Mouse (Mus musculus) activated CD4-positive, CD25-positive, alpha-beta regulatory T cell, adult 4 months (primary cell): Measurements from ENCODE around the gene Nav3. TPM values are rescaled to one million over a fixed set of nuclear protein-coding genes. Genes with fewer than 3 reads are reported as not detected.

ENCODE experiments used
- ATAC-seq: one replicate; pipeline ENCODE4 v1.8.0; 2017
- polyA plus RNA-seq, 2 experiments: library from polyadenylated mRNA; unstranded; fragments of 100-300 nt; shearing (Covaris generic); gene quantifications; one replicate each; pipeline ENCODE4 v1.2.1; 2017

Nav3 gene
- polyA plus RNA-seq, 2 experiments from 2014 or later = 0.36 TPM; not detected in 1

DNA sequence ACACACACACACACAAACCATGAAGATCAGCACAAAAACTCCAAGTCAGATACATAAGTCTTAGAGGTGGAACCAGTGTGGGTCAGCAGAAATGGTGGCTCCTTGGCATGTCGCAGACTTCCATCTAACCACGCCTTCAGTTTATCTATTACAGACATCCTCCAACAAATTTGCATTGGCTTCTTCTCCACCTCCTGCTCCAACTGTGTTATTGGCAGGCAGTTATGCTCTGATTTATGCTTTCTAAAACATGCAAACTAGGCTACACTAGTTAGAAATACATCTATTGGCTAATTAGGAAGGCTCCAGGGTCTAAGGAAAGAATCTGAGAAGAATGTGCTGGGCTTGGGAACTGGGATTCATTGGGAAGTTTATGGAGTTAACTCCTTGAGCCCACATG lies 75.2 kb downstream of the Nav3 start:
- no peak for ATAC-seq

DNA sequence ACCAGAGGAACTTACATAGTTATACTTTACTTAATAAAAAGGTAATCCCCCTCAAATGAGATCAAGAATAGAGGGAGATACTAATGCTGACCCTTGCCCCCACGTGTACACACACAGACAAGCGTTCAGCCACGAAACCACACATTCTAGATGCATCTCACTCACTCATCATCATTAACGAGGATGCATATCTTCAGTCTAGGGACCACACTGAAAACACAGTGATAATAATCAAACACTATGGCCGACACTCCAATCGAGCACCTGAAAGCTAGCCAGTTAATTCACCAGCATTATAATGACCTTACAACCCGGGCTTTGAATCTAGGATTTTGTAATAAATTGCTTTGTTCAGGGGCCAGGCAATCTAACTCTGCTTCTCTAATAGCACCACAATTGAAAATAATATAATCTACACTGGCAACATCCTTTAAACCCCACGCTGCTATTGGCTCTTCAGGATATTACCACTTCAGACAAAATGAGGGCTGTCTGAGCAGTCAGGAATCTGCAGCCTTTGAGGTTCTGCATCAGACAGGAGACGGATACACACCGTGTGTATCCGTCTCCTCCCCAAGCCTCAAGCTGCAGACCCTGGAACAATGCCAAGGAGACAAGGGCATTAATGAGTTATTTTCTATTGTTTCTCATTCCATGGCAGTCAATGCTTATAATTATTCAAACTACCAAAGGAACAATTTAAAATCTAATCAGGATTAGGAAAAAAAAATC lies 83.1 kb downstream of the Nav3 start:
- no peak for ATAC-seq

DNA sequence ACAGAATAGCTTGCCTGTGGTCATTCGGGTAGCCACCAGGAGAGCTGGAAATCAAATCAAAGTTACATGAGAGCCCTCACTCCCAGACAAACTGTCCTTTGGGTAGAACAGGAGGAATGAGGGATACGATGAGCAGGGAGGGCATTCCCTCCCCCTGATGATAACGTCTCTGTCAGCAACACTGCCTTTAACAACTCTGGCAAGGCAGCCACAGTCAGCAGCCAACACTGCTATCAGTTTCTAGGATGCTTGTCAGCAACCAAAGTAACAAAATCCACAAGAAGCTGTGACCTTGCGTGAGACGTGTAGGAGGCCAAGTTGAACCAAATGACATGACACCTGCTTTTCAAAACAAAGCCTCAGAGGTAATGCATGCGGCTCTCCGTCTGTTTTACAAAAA lies 103.9 kb downstream of the Nav3 start:
- no peak for ATAC-seq

DNA sequence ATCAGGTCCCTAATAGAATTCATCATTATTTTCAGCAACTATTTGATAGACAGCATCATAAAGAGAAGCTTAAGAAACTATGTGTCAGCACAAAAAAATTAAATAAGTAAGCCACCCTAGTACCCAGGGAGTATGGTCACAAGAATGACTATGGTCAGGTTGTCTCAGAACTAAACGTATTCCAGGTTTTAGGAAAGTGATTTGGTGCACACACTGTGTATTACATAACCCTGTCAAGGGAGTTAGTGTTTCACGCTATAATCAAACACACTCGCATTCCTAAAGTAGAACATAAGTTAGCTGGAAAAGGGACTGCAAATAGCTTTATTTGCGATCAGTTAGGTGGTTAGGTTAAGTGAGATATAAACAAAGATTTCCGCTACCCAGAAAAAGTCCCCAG lies 126.0 kb downstream of the Nav3 start:
- no peak for ATAC-seq

DNA sequence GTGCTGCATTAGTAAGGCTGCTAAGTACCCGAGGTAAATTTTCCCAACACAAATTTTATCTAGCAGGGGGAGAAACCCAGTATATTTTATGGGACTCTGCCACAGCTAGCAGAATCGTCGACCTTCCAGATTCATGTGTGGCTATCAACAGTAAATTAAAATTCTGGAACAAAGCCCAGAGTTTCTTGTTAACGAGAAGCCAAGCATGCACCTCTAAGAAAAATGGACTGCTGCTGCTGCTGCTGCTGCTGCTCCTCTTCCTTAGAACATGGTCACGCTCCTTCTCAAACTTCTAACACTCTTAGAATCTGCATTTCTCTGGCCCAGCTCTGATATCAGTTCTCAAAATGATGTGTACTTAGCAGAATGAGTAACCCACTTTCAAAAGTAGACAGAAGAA lies 126.4 kb downstream of the Nav3 start:
- ATAC-seq = no peak

DNA sequence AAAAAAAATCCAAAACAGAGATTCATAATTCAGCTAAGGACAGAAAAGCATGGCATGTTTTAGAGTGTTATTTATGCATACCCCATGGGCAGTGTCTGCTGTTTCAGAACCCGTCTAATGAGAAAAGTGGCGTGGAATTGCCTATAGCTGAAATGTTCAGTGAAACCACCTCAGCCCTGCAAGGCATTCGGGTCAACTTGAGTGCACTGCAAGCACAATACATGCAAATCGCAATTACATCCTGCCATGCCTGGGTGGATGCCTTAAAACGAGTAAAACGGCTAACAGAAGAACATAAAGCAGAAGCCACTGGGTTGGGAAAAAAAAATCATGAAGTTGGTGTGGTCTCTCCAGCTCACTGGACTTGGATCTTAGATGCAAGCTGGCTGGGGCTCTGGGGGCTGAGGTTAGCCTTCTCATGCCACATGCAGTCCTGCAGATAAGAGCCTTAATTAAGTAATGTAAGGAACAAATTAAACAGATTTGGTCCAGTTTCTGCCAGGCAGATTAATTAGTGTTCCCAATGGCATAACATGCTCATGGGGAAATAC lies 133.8 kb downstream of the Nav3 start:
- no peak for ATAC-seq

DNA sequence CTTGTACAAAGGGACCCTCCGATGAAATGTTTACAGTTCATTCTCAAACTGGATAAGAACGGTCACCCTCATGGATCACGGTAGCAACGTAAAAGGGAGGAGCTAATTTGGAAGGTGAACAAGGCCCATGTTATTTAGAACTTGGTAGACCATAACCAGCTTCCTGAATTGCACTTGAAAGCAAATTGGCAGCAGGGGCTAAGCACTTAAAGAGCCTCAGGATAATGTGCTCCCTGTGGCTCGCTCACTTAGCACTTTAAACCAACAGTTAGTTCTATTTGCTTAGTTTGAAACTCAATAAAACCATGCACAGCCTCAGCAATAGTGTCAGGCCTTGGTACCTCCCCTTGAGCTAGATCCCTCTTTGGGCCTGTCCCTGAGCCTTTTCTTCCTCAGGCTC lies 138.7 kb downstream of the Nav3 start:
- no peak for ATAC-seq

DNA sequence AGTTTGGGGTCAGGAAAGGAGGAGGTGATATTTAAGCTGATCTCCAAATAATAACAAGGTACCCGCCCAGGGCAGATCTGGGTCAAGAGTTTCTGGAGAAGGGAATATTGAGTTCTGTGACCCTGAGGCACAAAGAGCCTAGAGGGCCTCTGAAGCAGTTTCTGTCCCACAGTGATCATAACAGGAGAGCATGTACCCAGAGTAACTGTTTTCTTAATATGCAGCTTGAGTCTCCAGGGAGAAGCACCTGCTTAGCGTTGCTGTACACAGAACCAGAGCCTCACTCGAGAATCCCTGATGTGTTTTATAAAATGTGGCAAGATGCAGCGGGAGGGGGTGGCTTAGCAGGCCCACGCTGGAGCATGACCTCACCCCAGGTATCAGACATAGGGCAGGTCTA lies 141.5 kb downstream of the Nav3 start:
- no peak for ATAC-seq

DNA sequence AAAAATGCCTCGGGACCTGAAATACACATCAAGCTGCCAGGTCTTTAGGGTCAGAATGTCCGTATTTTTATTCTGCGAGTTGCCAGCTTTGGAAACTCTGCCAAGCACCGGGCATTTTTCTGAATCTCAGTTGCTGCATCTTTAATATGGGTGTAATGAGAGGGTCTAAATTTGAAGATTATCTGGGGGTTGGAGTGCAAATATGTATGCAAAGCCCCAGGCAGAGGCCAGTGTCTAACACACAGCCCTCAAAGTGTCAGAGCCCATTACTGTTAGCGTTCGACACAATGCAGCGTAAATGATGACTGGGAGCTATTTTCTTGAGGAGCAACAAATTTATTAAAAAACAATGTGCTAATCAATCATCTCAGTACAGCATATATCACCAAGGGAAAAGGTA lies 142.0 kb downstream of the Nav3 start:
- ATAC-seq = no peak

DNA sequence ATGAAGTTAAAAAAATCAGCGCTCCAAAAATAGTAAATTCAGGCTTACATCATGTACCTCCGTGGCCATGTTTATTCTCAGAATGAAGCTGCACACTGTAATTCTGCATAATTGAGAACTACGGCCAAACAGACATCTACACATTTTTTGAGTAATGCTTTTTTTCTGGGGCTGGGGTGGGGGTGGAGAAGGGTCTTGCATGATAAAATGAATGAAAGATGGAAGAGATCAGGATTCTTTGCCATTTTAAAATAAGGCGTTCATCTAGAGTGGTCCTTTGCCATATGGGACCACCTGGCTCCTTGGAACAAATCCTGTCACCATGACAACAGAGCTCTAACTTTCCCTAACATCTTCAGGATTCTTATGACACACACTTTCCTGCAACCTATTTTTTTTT lies 146.5 kb downstream of the Nav3 start:
- no peak for ATAC-seq

DNA sequence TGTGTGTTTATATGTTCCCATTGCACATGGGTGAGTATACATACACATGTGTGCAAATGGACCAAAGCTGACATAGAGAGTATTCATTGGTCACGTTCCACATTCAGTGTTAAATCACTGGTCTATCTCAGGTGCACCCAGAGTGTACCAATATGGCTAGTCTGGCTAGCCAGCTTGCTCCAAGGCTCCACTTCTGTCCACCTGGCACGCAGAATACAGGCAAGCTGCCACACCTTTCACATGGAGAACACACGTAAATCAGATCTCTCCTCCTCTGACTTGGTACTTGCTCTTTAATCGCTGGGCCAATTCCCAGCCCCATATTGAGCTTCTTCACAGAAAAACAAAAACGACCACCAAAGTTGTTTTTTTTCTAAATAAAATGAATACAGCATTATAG lies 150.4 kb downstream of the Nav3 start:
- ATAC-seq = no peak

DNA sequence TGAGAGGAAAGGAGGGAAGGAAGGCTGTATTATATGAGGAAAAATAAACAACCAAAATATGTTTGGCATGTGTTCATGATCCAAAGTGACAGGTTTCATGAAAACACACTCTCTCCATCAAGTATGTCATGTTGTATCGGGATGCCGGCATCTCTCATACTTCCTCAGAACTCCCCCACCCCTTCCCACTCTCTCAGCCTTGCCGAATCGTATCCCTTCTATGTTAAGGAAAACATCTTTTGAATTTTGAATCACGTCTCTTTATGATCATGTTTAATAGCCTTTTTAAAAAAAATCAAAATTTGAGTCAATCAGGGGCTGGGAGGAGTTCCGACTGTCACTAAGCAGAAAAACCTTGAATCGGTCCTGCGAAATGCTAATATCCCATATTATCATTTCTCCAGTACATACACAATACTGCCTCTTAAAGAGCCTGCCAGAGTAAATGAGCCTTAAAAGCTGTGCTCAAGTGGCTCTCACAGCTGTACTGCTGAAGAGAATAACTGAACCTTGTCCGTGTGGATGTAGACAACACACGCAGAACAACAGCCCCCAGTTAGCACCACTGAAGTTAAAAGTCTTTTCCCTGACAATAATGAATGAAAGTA lies 165.9 kb downstream of the Nav3 start:
- ATAC-seq = no peak

DNA sequence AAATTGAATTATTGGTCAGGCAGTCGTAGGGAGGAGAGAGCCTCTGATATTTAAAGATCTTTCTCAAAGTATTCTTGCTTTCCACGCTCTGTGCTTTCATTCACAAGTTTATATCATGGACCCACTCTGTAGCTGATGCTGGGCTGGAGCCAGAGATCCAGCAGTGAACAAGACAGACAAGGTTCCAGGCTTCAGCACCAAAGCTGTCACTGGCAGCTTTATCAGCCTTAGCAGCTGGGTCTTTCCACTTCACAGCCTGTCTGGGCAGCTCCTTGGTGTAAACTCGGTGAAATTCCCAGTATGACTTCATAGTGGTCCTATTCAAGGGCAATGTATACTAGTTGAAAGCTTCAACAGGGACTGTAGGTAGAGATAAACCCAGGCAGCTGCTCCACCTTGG lies 172.1 kb downstream of the Nav3 start:
- no peak for ATAC-seq

DNA sequence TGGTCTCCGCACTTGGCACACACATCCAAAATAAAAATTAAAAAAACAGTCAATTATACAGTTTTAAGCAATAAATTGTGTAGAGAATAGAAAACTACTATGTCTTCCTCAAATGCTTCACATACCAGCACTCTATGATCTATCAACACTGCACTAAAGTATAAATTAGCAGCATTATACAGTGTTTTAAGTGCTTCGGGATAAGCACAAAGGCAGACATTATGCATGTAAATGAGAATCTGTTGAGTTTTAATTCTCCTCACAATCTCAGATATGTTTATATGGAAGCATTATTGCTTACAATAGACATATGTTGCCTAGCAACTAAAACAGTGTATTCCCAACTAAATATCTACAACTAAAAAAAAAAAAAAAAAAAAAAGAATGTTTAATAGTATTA lies 183.2 kb downstream of the Nav3 start:
- ATAC-seq = no peak

DNA sequence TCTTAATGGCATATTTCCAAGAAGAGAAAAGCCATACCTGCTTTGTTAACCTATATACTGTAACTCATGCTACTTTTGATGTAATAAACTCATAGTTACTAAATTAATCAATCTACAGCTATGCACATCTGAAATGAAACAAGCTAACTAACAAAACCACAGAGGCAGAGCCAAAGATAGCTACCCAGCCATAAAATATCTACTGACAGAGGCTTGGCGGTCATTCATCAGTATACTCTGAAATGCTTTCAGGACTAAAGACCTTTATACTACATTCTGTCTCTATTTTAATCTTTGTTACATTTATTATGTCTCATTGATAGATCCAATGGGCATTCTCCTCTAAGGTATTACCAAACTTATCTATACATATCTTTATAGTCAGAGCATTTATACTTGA lies 185.4 kb downstream of the Nav3 start:
- no peak for ATAC-seq

DNA sequence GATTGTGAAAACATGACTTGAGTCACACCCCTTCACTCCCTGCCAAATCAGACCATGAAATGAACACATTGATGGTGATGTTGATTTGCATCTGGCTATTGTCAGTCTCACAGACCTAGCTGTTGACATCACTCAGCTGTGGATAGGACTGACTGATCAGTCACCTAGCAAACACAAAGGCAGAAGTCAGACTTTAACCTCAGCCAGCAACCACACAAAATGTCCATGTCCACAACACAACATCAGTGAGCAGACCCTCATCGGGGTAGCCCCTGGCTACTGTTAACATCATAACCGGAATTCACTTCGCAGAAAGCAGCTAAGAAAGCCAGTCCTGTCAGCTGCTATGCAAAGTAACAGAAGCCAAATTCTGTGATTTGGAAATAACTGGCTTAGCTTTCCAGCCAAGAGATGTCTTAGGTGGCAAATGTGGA lies 213.9 kb downstream of the Nav3 start:
- no peak for ATAC-seq

DNA sequence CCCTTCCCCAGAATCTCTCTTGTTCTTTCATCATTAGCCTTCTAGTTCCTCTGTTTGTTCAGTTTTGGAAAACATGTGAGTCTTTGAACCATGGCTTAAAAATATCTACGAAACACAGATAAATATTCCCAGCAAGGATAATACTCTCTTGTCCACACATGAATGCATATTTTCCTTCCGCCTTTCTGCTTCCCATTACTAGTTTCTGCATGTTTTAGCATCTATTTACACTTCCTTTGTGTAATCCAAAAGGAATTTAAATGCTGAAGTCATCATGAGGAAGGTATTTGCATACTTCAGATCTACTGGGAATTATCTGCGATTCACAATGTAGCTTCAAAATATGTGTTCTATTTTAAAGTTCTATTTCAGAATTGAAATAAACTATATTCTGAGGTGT lies 215.3 kb downstream of the Nav3 start:
- ATAC-seq = no peak

DNA sequence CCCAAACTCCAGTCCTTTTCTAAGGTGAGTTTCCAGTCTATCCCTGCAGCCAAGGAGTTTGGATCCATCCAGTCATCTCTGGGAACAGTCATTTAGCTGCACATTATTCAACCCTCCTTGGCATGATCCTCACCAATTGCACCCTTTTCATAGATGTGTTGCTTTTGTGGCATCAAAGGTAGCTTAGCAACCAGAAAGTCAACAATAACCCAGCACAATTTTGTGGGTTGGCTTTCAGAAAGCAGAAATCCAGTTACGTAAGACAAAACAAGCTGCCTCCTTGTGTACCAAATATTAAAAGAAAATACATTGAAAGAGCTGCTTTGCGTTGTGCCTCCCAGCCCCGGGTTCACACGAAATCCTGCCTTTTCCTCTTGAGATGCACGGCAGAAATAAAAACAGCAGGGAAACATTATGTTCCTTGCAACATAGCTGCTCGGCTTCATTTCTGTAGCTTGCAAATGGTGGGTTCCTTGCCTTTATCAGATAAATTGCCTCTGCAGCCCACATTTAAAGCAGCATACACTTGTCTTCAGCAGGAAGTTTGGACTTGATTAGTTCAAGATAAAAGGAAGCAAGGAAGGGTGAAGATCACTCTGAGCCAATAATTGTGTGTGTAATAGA lies 222.6 kb downstream of the Nav3 start:
- no peak for ATAC-seq

DNA sequence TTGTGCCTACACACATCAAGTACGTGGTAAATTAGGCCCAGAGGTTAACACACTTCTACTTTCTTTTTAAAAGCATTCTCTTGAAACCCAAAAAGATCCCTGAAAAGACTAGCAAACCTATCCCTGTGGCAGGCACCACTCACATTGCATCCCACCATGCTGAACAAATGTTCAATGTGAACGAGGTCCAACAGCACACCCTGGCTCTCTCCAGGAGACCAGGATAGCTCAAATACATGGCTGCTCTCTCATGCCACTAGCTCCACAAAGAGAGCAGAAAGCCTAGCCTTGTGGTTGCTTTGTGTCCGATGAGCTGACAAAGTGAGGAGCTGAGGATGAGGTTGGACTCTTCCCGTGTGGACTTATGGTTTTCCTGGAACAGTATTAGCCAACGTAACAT lies 249.6 kb downstream of the Nav3 start:
- no peak for ATAC-seq

DNA sequence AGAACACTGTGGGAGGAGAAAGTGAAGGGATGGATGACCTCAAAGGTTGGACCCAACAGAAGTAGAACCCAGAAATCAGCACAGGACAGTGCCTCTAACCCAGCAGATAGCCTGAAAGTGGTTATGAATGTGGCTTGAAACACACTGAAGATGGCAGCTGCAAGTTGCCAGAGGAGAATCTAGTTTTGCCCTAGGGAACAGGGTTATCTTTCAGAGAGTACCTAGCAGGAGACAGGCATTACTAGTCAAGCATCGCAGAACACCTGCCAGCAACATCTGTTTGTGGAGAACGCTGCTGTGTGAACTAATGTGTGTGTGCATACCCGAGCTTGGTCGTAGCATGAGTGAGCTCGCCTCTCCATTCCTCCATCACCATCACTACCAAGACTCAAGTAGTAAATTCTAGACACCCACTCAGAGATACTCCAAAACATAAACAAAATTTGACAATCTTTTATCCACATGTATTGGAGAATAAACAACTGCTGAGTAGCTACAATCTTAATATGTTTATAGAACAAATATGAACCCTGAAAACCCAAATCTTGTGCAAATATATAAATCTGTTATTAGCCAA lies 251.8 kb downstream of the Nav3 start:
- no peak for ATAC-seq

DNA sequence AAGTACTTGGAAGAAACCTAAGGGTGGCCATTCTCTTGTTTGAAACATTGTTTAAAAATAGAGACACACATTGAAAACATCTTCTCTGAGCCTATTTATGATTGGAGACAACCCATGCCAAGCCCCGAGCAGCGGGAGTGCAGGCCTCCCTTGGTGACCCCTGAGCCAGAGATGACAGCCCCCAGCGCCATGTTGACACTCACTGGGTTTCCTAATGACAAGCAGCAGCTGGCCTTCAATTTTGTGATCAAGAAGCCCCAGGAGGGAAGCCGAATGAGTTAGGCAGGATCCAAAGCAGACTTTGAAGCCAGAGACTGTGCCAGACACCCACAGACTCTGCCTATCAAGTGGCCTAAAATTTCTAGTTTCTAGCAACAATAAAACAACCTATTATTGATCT lies 263.1 kb downstream of the Nav3 start:
- no peak for ATAC-seq

DNA sequence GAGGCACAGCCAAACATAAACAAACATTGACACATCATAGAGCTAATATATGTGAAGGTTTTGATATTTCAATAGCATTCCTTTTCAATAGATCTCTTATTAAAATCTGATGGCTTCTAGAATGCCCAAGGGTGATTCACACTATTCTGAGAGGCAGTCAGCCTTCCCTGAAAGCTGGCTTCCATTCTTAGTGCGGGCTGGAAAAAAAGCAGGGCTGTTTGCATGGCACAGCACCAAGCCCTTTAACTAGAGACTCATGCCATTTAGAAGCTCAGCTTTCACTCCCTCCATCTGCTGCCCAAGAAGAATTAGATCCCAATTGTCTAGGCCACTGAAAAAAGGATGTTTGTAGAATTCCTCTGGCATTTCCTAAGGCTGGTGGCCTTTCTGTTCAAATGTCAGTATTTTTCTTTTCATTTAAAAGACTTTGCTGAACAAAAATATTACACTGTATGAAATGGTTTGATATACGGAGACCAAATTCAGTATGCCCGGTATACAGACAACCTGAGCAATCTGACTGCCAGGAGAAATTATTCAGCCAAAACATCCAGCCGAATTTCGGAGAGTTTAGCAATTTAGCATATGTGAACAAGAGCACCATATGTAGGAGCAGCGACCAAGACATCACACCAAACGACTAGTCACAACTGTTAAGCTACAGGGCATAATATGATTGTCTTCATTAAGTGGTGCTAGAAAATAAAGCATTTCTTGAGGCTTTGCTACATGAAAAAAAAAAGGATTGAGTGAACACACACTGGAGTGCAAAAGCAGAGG lies 263.8 kb downstream of the Nav3 start:
- no peak for ATAC-seq

DNA sequence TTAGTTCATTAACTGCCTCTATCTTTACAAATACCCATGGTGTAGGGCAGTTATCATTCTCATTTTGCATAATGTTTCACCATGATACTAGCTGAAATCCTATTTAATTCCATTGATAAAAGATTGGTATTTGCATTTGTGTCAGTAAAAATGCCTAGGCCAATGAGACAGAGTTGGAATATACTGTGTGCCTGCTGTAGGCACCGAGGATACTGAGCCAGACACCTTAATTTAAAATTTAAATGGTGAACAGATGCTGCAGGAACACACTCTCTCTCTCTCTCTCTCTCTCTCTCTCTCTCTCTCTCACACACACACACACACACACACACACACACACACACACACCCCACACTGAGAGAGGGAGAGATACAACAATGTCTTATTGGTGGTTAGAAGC lies 269.8 kb downstream of the Nav3 start:
- no peak for ATAC-seq
